Mouse (Mus musculus) midbrain, postnatal 0 days (tissue): ENCODE measurements around the gene Gipc3. TPM values are rescaled to one million over a fixed set of nuclear protein-coding genes. Genes with fewer than 3 reads are reported as not detected.

ENCODE experiments used
- ATAC-seq: fragments of 200-750 bp; cut with Nextera tagmentation; 2 replicates; pipeline ENCODE4 v1.8.0; 2017; ENCODE audit warnings: moderate number of reproducible peaks, mild to moderate bottlenecking, moderate TSS enrichment, moderate library complexity; ENCODE audit not compliant: low FRiP score
- DNase-seq: peaks from one replicate; pipeline ENCODE4 v3.0.0-alpha.2; 2015; ENCODE audit warnings: low spot score
- H3K27ac ChIP-seq: fragments of 300-500 bp; sonication (generic); 2 replicates; pipeline ENCODE4 v1.5.1; 2014; ENCODE audit warnings: low read depth, mild to moderate bottlenecking, low read length, mixed read lengths
- H3K27me3 ChIP-seq: fragments of 300-500 bp; sonication (generic); 2 replicates; pipeline ENCODE4 v1.6.1; 2014; ENCODE audit warnings: low read length, control low read depth, mixed read lengths; ENCODE audit not compliant: insufficient read depth
- H3K36me3 ChIP-seq: fragments of 300-500 bp; sonication (generic); 2 replicates; pipeline ENCODE4 v1.6.1; 2014; ENCODE audit warnings: low read length, control low read depth, mixed read lengths; ENCODE audit not compliant: insufficient read depth
- H3K4me1 ChIP-seq: fragments of 300-500 bp; sonication (generic); 2 replicates; pipeline ENCODE4 v1.6.1; 2014; ENCODE audit warnings: mild to moderate bottlenecking, control low read depth, antibody characterized with exemption, low read length, mixed read lengths; ENCODE audit not compliant: insufficient read depth
- H3K4me2 ChIP-seq: fragments of 300-500 bp; sonication (generic); 2 replicates; pipeline ENCODE4 v1.6.1; 2014; ENCODE audit warnings: low read depth, mild to moderate bottlenecking, low read length, mixed read lengths; ENCODE audit not compliant: poor library complexity, severe bottlenecking
- H3K4me3 ChIP-seq: fragments of 300-500 bp; sonication (generic); 2 replicates; pipeline ENCODE4 v1.5.1; 2014; ENCODE audit warnings: low read depth, mild to moderate bottlenecking, low read length, moderate library complexity
- H3K9ac ChIP-seq: fragments of 300-500 bp; sonication (generic); replicated peaks from 2 replicates; pipeline ENCODE4 v1.6.1; 2014; ENCODE audit warnings: mild to moderate bottlenecking, low read length, moderate library complexity, mixed read lengths; ENCODE audit not compliant: poor library complexity, severe bottlenecking
- H3K9me3 ChIP-seq: fragments of 300-500 bp; sonication (generic); 2 replicates; pipeline ENCODE4 v1.6.1; 2016; ENCODE audit warnings: low read length, control low read depth
- CTCF ChIP-seq: IDR thresholded peaks from 2 replicates; pipeline ENCODE4 v1.5.1; 2016; ENCODE audit warnings: antibody characterized with exemption, mild to moderate bottlenecking
- WGBS: fragments of 180-500 bp; shearing (Covaris S2); extraction: QIAGEN DNeasy Blood & Tissue Kit; methylation state at CpG from one replicate; pipeline ENCODE4 v1.1.7; 2014; 5-methylcytosine and 5-hydroxymethylcytosine counted together
- polyA plus RNA-seq: library from polyadenylated mRNA; unstranded; fragments of >200 nt; fragmentation: Nextera tagmentation; extraction: Ambion mirVana; gene quantifications from 2 replicates; pipeline ENCODE4 v1.2.1, GENCODE M21; 2015
- total RNA-seq: library from RNA; depleted of rRNA; stranded (reverse); fragments of >200 nt; gene quantifications from 2 replicates; pipeline ENCODE4 v1.2.3, GENCODE M21; 2014

Gene Gipc3
- total and polyA plus RNA-seq, 2 experiments from 2014 or later = 0.16 TPM; not detected in 1

- 0 out of 2 replicates have a peak, but pooled peaks cover 2% of the 10 kb centered on the region for H3K27me3 ChIP-seq
- peak overlapping the region; percentile 88 for H3K4me2 ChIP-seq
- peak overlapping the region; percentile 52 for H3K4me3 ChIP-seq
- H3K4me1 ChIP-seq = peaks cover 4% of the 10 kb centered on the region; the same call in 1 of the 2 replicates
- H3K9ac ChIP-seq = no peak overlapping the region
- H3K36me3 ChIP-seq = no peaks in the 10 kb centered on the region
- TF ChIP-seq CTCF = no peak
- H3K9me3 ChIP-seq = no peaks in the 10 kb centered on the region
- no peak for ATAC-seq
- WGBS = under 1% methylated on average over 26 of the region's 29 CpGs
- DNase-seq = no peak
- no peak overlapping the region for H3K27ac ChIP-seq
Measured at GRCm38 (mm10) chr10:81349961-81350350, 6.9 kb upstream of the Gipc3 start.

DNA sequence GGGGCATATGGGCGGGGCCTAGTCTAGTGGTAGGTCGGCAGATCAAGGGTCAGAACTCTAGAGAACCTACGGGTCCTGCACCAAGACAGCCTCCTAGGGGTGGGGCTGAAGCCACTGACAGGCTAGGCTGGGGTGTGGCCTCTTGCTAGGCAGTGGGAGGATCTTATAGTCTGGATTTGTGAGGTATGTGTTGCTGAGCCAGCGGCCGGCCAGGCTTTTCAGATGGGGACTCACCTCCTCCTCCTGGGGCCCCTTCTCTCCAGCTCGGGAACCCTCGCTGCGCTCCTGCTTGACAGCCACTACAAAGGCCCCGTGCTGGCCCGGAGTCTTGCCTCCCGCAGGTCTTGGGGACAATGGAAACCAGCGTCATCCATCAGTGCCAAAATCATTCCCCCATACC is 6.1 kb upstream of the Gipc3 start:
- Histone ChIP-seq H3K4me2 (peak overlapping the region; percentile 88), H3K27ac (no peak overlapping the region), H3K9ac (no peak overlapping the region), H3K27me3 (peaks cover 9% of the 10 kb centered on the region; the same call in 1 of the 2 replicates), H3K36me3 (no peaks in the 10 kb centered on the region), H3K4me1 (peaks cover 4% of the 10 kb centered on the region; the same call in 1 of the 2 replicates), H3K4me3 (peak overlapping the region; percentile 52; the same call in 1 of the 2 replicates), H3K9me3 (no peaks in the 10 kb centered on the region)
- no peak for DNase-seq
- no peak for TF ChIP-seq CTCF
- no peak for ATAC-seq
- WGBS = 3% methylated on average over 11 of the region's 12 CpGs

DNA sequence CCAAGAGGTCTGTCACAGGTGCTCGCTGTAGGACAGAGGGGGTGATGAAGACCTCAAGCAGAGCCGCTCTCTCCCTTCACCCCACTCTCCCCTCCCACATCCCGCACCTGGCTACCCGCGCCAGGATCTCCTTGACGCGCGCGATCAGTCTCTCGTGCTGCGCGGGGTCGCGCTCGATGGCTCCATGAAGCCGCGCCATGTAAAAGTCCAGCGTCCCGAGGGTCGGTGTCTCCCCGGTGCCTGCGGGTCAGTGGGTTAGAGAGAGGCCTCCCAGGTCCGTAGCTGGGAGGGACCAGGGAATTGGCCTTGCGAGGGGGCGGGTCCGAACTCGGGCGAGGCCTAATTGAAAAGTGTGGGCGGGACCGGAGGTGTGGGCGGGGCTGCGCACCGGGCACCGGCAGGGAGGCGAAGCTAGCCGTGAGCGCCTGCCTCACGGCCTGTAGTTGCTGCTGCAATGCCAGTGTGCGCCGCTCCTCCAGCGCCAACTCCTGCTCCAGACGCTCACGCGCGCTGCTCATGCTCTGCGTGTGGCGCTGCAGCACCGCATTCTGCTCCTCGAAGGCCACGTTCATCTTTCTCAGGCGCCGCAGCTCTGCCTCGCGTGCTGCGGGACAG is 3.5 kb upstream of the Gipc3 start:
- no peak overlapping the region for H3K27ac ChIP-seq
- WGBS = 12% methylated on average over 52 of the region's 55 CpGs
- 0 out of 2 replicates have a peak, but pooled peaks have one; percentile 22 for ATAC-seq

DNA sequence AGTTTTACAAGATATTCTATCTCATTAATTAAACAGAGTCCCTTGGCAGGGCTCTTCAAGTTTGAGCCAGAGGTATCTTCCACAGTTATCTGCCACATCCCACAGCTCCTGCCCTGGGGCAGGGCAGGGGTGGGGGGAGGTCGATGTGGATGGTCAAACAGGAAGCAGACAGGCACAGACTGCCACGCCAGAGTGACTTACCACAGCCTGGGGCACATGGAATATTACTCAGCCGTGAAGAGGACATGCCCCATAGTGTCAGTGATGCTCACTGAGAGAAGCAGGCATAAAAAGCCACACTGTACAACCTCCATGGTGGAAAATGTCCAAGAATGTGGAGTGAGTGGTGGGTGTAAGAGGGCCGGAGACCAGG is 2.1 kb upstream of the Gipc3 start:
- no peak overlapping the region for H3K9ac ChIP-seq
- ATAC-seq (no peak), DNase-seq (no peak)
- H3K36me3 ChIP-seq = no peaks in the 10 kb centered on the region
- WGBS = 88% methylated on average over 4 of the region's 4 CpGs
- H3K4me1 ChIP-seq = peaks cover 4% of the 10 kb centered on the region; the same call in 1 of the 2 replicates
- H3K4me3 ChIP-seq = no peak overlapping the region
- peaks cover 32% of the 10 kb centered on the region for H3K27me3 ChIP-seq
- TF ChIP-seq CTCF = no peak
- no peak overlapping the region for H3K4me2 ChIP-seq
- no peak overlapping the region for H3K27ac ChIP-seq
- no peaks in the 10 kb centered on the region for H3K9me3 ChIP-seq

More for the DNA sequence above, 3.5 kb upstream of the Gipc3 start:
- peak; percentile 63 for TF ChIP-seq CTCF
- Histone ChIP-seq H3K36me3 (no peaks in the 10 kb centered on the region), H3K9ac (0 out of 2 replicates have a peak overlapping the region, but pooled peaks have one; percentile 42), H3K27me3 (peaks cover 28% of the 10 kb centered on the region), H3K4me3 (peak overlapping the region; percentile 33), H3K4me1 (peaks cover 4% of the 10 kb centered on the region; the same call in 1 of the 2 replicates), H3K9me3 (no peaks in the 10 kb centered on the region), H3K4me2 (peak overlapping the region; percentile 60)
- peak; percentile 85 for DNase-seq

- Histone ChIP-seq H3K4me3 (no peak overlapping the region), H3K9ac (no peak overlapping the region), H3K27me3 (peaks cover 32% of the 10 kb centered on the region), H3K4me1 (no peaks in the 10 kb centered on the region), H3K36me3 (no peaks in the 10 kb centered on the region), H3K9me3 (no peaks in the 10 kb centered on the region), H3K27ac (no peak overlapping the region), H3K4me2 (no peak overlapping the region)
- DNase-seq (no peak), ATAC-seq (no peak)
- 51% methylated on average over 8 of the region's 8 CpGs for WGBS
- TF ChIP-seq CTCF = peak; percentile 55
Measured at GRCm38 (mm10) chr10:81344421-81345161, 1.5 kb upstream of the Gipc3 start.
